Mouse (Mus musculus): ENCODE data around the gene Chst3. TPM values are rescaled to one million over a fixed set of nuclear protein-coding genes. Genes with fewer than 3 reads are reported as not detected.

Chst3 gene
- polyA plus RNA-seq (2014; fragmentation: Illumina TruSeq; extraction: RNeasy Lipid Tissue Mini Kit (QIAGEN cat#74804); ENCODE audit: low read depth, low replicate concordance) = 0.41 TPM

DNA sequence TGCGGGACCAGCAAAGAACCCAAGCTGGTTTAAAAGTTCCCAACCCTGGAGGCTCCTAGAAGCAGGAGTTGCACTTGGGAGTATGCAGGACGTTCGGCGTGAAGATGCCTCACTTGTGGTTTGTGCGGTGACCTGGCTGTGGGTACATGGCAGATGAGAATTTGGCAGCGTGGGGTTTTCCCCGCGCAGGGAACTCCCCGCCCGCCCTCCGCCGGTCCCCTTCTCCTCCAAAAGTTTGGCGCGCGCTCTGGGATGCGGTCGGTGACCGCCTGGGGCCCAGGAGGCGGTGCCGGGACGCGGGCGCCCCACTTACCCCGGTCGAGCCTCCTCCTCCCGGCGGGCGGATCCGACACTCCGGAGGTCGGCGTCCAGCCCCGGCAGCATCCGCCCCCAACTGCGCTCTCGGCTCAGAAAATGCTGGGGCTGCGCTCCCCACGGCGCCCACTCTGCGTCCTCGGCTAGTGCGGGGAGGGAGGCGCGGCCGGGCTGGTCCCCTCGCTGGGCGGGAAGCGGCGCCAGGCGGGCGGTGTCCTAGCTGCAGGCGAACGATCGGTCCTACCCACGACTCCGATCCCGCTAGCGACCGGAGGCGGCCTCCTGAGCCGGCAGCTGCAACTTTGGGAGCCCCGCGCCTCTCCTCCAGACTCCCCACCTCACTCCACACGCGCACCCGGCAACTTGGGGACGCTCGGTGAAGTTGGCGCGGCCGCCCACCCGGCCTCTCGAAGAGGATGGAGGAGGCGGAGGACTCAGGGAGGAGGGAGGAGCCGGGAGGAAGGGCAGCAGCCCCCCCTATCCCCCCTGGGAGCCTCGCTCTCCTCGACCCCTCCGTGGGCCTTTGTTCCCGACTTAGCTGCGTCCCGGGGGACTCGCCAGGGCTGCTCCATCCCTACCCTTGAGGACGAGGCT lies at the start of gene Chst3:
Gene Chst3, minus strand, starts transcription at position 670 of the 909 bp plus-strand sequence.

Other genes starting within 250 kb of the Chst3 start
- 36.4 TPM for gene Ascc1, start 216.5 kb downstream of the Chst3 start, polyA plus RNA-seq (2014; fragmentation: Illumina TruSeq; extraction: RNeasy Lipid Tissue Mini Kit (QIAGEN cat#74804); ENCODE audit: low read depth, low replicate concordance)
- gene Anapc16, start 216.1 kb downstream of the Chst3 start, polyA plus RNA-seq (2014; fragmentation: Illumina TruSeq; extraction: RNeasy Lipid Tissue Mini Kit (QIAGEN cat#74804); ENCODE audit: low read depth, low replicate concordance) = 20.0 TPM
- gene Spock2, start 113.0 kb downstream of the Chst3 start, polyA plus RNA-seq (2014; fragmentation: Illumina TruSeq; extraction: RNeasy Lipid Tissue Mini Kit (QIAGEN cat#74804); ENCODE audit: low read depth, low replicate concordance) = 26.0 TPM
- gene Psap, start 58.4 kb upstream of the Chst3 start, polyA plus RNA-seq (2014; fragmentation: Illumina TruSeq; extraction: RNeasy Lipid Tissue Mini Kit (QIAGEN cat#74804); ENCODE audit: low read depth, low replicate concordance) = 39.6 TPM
- gene Vsir, start 127.6 kb upstream of the Chst3 start, polyA plus RNA-seq (2014; fragmentation: Illumina TruSeq; extraction: RNeasy Lipid Tissue Mini Kit (QIAGEN cat#74804); ENCODE audit: low read depth, low replicate concordance) = 0.38 TPM
- not detected for gene Gm17455, start 180.5 kb upstream of the Chst3 start, polyA plus RNA-seq (2014; fragmentation: Illumina TruSeq; extraction: RNeasy Lipid Tissue Mini Kit (QIAGEN cat#74804); ENCODE audit: low read depth, low replicate concordance)

Data from testis, adult 10 weeks (tissue).